Mouse (Mus musculus) heart, embryonic 13.5 days (tissue): Measurements from ENCODE around the gene 2410002F23Rik. TPM values are rescaled to one million over a fixed set of nuclear protein-coding genes. Genes with fewer than 3 reads are reported as not detected.
"Not testable (repeated sequence)": the region's sequence is repeated elsewhere in the genome, so short reads cannot be mapped to it uniquely, and the experiment has no call there.

Source experiments
- ATAC-seq: fragments of 200-750 bp; cut with Nextera tagmentation; 2 replicates; pipeline ENCODE4 v1.8.0; 2017; ENCODE audit warnings: moderate TSS enrichment; ENCODE audit not compliant: insufficient number of reproducible peaks, low FRiP score, low TSS enrichment; ENCODE audit errors: extremely low read depth
- H3K27ac ChIP-seq: fragments of 300-500 bp; sonication (generic); replicated peaks from 2 replicates; pipeline ENCODE4 v1.5.1; 2015; ENCODE audit warnings: moderate library complexity, mild to moderate bottlenecking, inconsistent platforms
- H3K27me3 ChIP-seq: fragments of 300-500 bp; sonication (generic); replicated peaks from 2 replicates; pipeline ENCODE4 v1.6.1; 2015; ENCODE audit warnings: mild to moderate bottlenecking, inconsistent platforms
- H3K36me3 ChIP-seq: fragments of 300-500 bp; sonication (generic); 2 replicates; pipeline ENCODE4 v1.6.1; 2015; ENCODE audit warnings: mild to moderate bottlenecking, inconsistent platforms
- H3K4me1 ChIP-seq: fragments of 300-500 bp; sonication (generic); 2 replicates; pipeline ENCODE4 v1.6.1; 2015; ENCODE audit warnings: inconsistent platforms
- H3K4me2 ChIP-seq: fragments of 300-500 bp; sonication (generic); 2 replicates; pipeline ENCODE4 v1.6.1; 2015; ENCODE audit warnings: inconsistent platforms, mild to moderate bottlenecking, moderate library complexity
- H3K4me3 ChIP-seq: fragments of 300-500 bp; sonication (generic); 2 replicates; pipeline ENCODE4 v1.5.1; 2015; ENCODE audit warnings: moderate library complexity, mild to moderate bottlenecking, inconsistent platforms
- H3K9ac ChIP-seq: fragments of 300-500 bp; sonication (generic); 2 replicates; pipeline ENCODE4 v1.6.1; 2015; ENCODE audit warnings: inconsistent platforms, mild to moderate bottlenecking, moderate library complexity
- H3K9me3 ChIP-seq: fragments of 300-500 bp; sonication (generic); 2 replicates; pipeline ENCODE4 v1.6.1; 2016; ENCODE audit warnings: inconsistent platforms
- WGBS: fragments of 180-500 bp; shearing (Covaris S2); methylation state at CpG from one replicate; pipeline ENCODE4 v1.1.7; 2015; ENCODE audit warnings: mixed read lengths; 5-methylcytosine and 5-hydroxymethylcytosine counted together
- polyA plus RNA-seq: library from polyadenylated mRNA; unstranded; fragments of >200 nt; fragmentation: Nextera tagmentation; extraction: Ambion mirVana; gene quantifications from 2 replicates; pipeline ENCODE4 v1.2.1, GENCODE M21; 2015

Gene 2410002F23Rik
- polyA plus RNA-seq, 1 experiment from 2014 or later = 85.1 TPM

DNA sequence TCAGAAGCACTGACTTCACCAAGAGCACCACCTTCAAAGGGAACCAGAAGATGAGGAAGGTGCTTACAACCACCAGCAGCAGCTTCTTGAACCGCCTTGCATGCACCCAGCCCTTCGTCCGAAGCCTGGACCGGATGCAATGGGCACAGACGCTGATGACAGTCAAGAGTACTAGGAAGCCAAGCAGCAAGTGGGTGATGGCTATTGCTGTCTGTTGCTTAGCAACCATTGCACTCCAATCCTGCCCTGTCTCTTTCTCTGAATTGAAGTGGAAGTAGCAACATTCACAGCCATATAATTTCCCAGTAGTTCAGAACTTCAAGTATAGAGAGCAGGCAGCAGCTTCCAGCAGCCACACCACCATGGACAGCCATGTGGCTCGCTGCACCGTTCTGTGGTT, 35.1 kb downstream of the 2410002F23Rik start:
- H3K4me3 ChIP-seq = no peak overlapping the region
- no peak overlapping the region for H3K9ac ChIP-seq
- H3K27ac ChIP-seq = no peak overlapping the region
- H3K4me2 ChIP-seq = no peak overlapping the region
- no peak for ATAC-seq
- H3K9me3 ChIP-seq = peaks cover 2% of the 10 kb centered on the region; the same call in 1 of the 2 replicates
- no peaks in the 10 kb centered on the region for H3K4me1 ChIP-seq
- H3K27me3 ChIP-seq = peaks cover 27% of the 10 kb centered on the region
- 62% methylated on average over 7 of the region's 7 CpGs for WGBS
- H3K36me3 ChIP-seq = no peaks in the 10 kb centered on the region

DNA sequence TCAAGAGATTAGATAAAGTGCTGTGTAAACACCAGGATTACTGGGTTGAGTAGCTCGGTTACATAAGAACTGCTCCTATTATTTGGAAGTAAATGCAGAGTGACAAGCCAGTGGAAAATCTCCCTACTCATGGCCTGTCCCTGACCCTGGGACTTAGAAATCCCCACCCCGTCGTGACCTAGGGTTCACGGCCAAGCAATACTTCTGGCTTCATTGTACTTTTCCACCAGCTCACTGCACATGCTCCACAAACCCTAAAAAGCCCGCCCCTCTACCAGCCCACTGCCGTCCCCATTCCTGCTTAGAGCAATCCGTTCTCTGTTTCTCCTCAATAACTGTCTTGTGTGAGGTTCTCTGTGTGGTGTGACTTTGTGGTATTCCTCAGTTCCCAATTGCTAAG, 41.2 kb downstream of the 2410002F23Rik start:
- H3K9ac ChIP-seq = no peak overlapping the region
- H3K27me3 ChIP-seq = peaks cover 19% of the 10 kb centered on the region
- peaks cover 14% of the 10 kb centered on the region for H3K9me3 ChIP-seq
- H3K4me2 ChIP-seq = no peak overlapping the region
- no peak for ATAC-seq
- no peaks in the 10 kb centered on the region for H3K4me1 ChIP-seq
- H3K27ac ChIP-seq = no peak overlapping the region
- no peaks in the 10 kb centered on the region for H3K36me3 ChIP-seq
- H3K4me3 ChIP-seq = no peak overlapping the region
- 61% methylated on average over 7 of the region's 7 CpGs for WGBS

DNA sequence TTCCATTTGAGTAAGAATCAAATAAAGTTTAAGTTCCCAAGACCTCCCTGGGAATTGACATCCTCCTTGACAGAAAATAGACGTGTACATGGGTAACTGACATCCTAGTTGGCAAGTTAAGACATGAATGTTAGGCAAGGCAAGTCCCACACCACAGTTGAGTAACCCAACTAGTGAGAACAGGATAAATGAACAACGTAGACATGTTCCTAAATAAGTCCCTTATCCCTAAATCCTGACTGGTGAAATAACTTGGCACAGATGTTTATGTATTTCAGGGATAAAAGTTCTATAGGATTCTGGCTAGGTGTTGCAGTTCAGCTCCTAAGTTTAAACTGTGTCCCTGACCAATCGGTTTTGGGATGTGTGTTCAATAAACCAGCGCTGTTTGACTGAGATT, 44.5 kb downstream of the 2410002F23Rik start:
- no peak overlapping the region for H3K27ac ChIP-seq
- H3K9me3 ChIP-seq = peaks cover 14% of the 10 kb centered on the region
- ATAC-seq = no peak
- H3K4me3 ChIP-seq = no peak overlapping the region
- 73% methylated on average over 4 of the region's 4 CpGs for WGBS
- H3K27me3 ChIP-seq = peaks cover 19% of the 10 kb centered on the region
- H3K36me3 ChIP-seq = no peaks in the 10 kb centered on the region
- H3K4me2 ChIP-seq = no peak overlapping the region
- H3K4me1 ChIP-seq = no peaks in the 10 kb centered on the region
- no peak overlapping the region for H3K9ac ChIP-seq

DNA sequence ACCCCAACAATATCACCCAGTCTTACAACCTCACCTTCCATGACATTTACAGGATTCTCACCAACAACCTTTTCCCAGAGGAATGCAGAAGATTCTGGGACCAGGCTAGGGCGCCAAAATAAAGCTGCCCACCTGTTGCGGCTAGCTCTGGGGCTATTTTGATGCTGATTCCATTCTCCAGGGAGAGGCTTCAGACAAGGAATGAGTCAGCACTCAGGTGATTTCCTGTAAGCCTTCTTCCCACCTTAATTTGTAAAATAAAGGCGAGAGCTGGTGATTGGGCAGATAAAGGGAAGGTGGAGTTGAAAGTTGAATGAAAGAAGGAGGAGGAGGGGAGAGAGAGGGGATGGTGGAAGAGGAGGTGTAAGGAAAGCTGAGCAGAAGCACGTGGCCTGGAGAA, 44.9 kb downstream of the 2410002F23Rik start:
- peaks cover 14% of the 10 kb centered on the region for H3K9me3 ChIP-seq
- no peak overlapping the region for H3K27ac ChIP-seq
- H3K4me3 ChIP-seq = no peak overlapping the region
- ATAC-seq = no peak
- no peak overlapping the region for H3K9ac ChIP-seq
- H3K4me1 ChIP-seq = no peaks in the 10 kb centered on the region
- WGBS = 51% methylated on average over 4 of the region's 4 CpGs
- no peak overlapping the region for H3K4me2 ChIP-seq
- H3K27me3 ChIP-seq = peaks cover 19% of the 10 kb centered on the region
- no peaks in the 10 kb centered on the region for H3K36me3 ChIP-seq

DNA sequence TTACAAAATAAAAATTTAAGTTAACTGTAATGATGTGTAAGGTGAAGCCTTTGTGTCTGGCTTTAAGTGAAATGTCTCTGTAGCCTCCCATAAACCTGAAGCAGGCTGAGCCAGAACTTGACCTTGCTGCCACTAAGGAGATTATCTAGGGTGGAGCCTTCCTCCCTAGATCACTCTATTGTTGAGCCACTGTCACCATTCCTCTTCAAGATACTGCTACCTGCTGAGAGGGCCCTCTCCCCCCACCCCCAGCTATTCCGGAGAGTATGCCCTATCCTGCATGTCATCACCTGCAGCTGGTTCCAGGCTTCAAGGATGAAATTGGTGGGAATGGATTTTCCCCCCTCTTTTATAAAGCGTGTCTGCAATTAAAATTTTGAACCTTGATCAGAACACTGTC, 51.0 kb downstream of the 2410002F23Rik start:
- WGBS = 52% methylated on average over 2 of the region's 2 CpGs
- not testable (repeated sequence) for H3K4me3 ChIP-seq, H3K9me3 ChIP-seq, H3K27ac ChIP-seq, H3K36me3 ChIP-seq, H3K9ac ChIP-seq, H3K4me2 ChIP-seq, H3K4me1 ChIP-seq, ATAC-seq
- H3K27me3 ChIP-seq = peaks cover 39% of the 10 kb centered on the region

Other genes starting within 250 kb of the 2410002F23Rik start
- not detected in 2 replicates for gene Klk1b26, start 234.6 kb upstream of the 2410002F23Rik start, polyA plus RNA-seq
- not detected in 2 replicates for gene Klk1b27, start 194.4 kb upstream of the 2410002F23Rik start, polyA plus RNA-seq
- gene Klk1b21, start 144.4 kb upstream of the 2410002F23Rik start, polyA plus RNA-seq = not detected in 2 replicates
- gene Klk1b22, start 134.0 kb upstream of the 2410002F23Rik start, polyA plus RNA-seq = not detected in 2 replicates
- not detected in 2 replicates for gene Klk1b16, start 110.0 kb upstream of the 2410002F23Rik start, polyA plus RNA-seq
- not detected in 2 replicates for gene Klk1b24, start 58.5 kb upstream of the 2410002F23Rik start, polyA plus RNA-seq
- not detected in 2 replicates for gene Klk1b3, start 48.5 kb upstream of the 2410002F23Rik start, polyA plus RNA-seq
- not detected in 2 replicates for gene Klk1b4, start 39.3 kb upstream of the 2410002F23Rik start, polyA plus RNA-seq
- not detected in 2 replicates for gene Klk1b5, start 30.8 kb upstream of the 2410002F23Rik start, polyA plus RNA-seq
- gene Klk1, start 21.4 kb upstream of the 2410002F23Rik start, polyA plus RNA-seq = not detected in 2 replicates
- 0.09 TPM in 1 of 2 replicates, not detected in the other for gene Gm36864, start 10.5 kb upstream of the 2410002F23Rik start, polyA plus RNA-seq
- 0.79 and 0.93 TPM in 2 replicates for gene 1700028J19Rik, start within 50 bp of the 2410002F23Rik start, polyA plus RNA-seq
- gene Acp4, start 10.7 kb downstream of the 2410002F23Rik start, polyA plus RNA-seq = not detected in 2 replicates
- not detected in 2 replicates for gene Gm15517, start 14.7 kb downstream of the 2410002F23Rik start, polyA plus RNA-seq
- gene Clec11a, start 60.2 kb downstream of the 2410002F23Rik start, polyA plus RNA-seq = 0.67 and 0.71 TPM in 2 replicates
- 0.62 and 0.80 TPM in 2 replicates for gene Shank1, start 63.5 kb downstream of the 2410002F23Rik start, polyA plus RNA-seq
- 0.53 and 0.62 TPM in 2 replicates for gene Syt3, start 137.4 kb downstream of the 2410002F23Rik start, polyA plus RNA-seq
- 0.35 and 0.45 TPM in 2 replicates for gene 1700008O03Rik, start 139.1 kb downstream of the 2410002F23Rik start, polyA plus RNA-seq
- 1.6 and 1.7 TPM in 2 replicates for gene Lrrc4b, start 182.3 kb downstream of the 2410002F23Rik start, polyA plus RNA-seq
- 0.70 and 1.4 TPM in 2 replicates for gene Aspdh, start 218.7 kb downstream of the 2410002F23Rik start, polyA plus RNA-seq
- gene Josd2, start 221.3 kb downstream of the 2410002F23Rik start, polyA plus RNA-seq = 138 and 158 TPM in 2 replicates
- gene Emc10, start 249.8 kb downstream of the 2410002F23Rik start, polyA plus RNA-seq = 88.2 and 93.2 TPM in 2 replicates
- 8.5 and 9.1 TPM in 2 replicates for gene Fam71e1, start 249.9 kb downstream of the 2410002F23Rik start, polyA plus RNA-seq